ENCODE assay signal across 21 mouse cellular contexts in genomic region chr7:140907697-140908096, GRCm38 (mm10). TPM values are rescaled to one million over a fixed set of nuclear protein-coding genes. Genes with fewer than 3 reads are reported as not detected.
A peak's percentile ranks its signal among the peaks of the same experiment; 100 is the strongest.
DNase-seq lines count a peak whose midpoint lies in the region; ATAC-seq and TF ChIP-seq lines count a peak whose summit lies in the region.
"Had no signal": no experiment of that assay in that cellular context is flagged by ENCODE, and none has a peak within 500 bp of the region (broad histone marks: within the 10 kb centered on the region; RNA-seq: fewer than 3 reads in every experiment).

No protein-coding gene starts in this region.

- DNase-seq in adrenal gland, adult (ENCODE audit: inconsistent age in 2 of 2, low spot score in 1 of 2), result peak; percentile 34 to 68
- no peak for DNase-seq in adrenal gland, adult 18-20 months (ENCODE audit: low spot score in 2 of 2)
- no peak for DNase-seq in left cerebral cortex, adult 2 months (ENCODE audit: extremely low spot score in 1 of 2, low spot score in 2 of 2)
- no peak for DNase-seq in left cerebral cortex, adult 11 months (ENCODE audit: low spot score)
- no peak for DNase-seq in liver, postnatal 0 days
- no peak for DNase-seq in left cerebral cortex, adult 18-20 months (ENCODE audit: low spot score in 2 of 2)
- DNase-seq: cerebellum, postnatal 25 days; gastrocnemius, postnatal 36 days; kidney, adult 8-10 months; lung, postnatal 36 days; right cerebral cortex, postnatal 14 days had no signal

- H3K4me3 ChIP-seq in left cerebral cortex, adult 2 months, result no peak overlapping the region
- H3K4me3 ChIP-seq in bone marrow, adult 2 months (replicated peaks; ENCODE audit: control insufficient read depth, low read depth, low read length), result no peak overlapping the region
- H3K4me3 ChIP-seq in liver, postnatal 0 days (ENCODE audit: low read depth, low read length), result no peak overlapping the region
- H3K4me3 ChIP-seq: forebrain, embryonic 12.5 days; heart, embryonic 12.5 days; hindbrain, embryonic 15.5 days; midbrain, embryonic 10.5 days; neural tube, embryonic 13.5 days had no signal

- no peak for ATAC-seq in liver, postnatal 0 days
- ATAC-seq in activated CD4-positive, CD25-positive, alpha-beta regulatory T cell, adult 4 months, result no peak

- no peak overlapping the region for H3K27ac ChIP-seq in left cerebral cortex, adult 2 months
- H3K27ac ChIP-seq in bone marrow, adult 2 months (ENCODE audit: control insufficient read depth, insufficient read depth, low read depth, low read length, poor library complexity), result no peak overlapping the region
- peak overlapping the region; percentile 86 for H3K27ac ChIP-seq in liver, postnatal 0 days (ENCODE audit: low read depth)
- H3K27ac ChIP-seq: forebrain, embryonic 12.5 days; hindbrain, embryonic 15.5 days; midbrain, embryonic 10.5 days; neural tube, embryonic 13.5 days had no signal

- H3K4me2 ChIP-seq in liver, postnatal 0 days (ENCODE audit: low read depth, low read length), result peak overlapping the region; percentile 64
- H3K4me2 ChIP-seq: heart, embryonic 12.5 days; neural tube, embryonic 13.5 days had no signal

- intact Hi-C loops in left cerebral cortex, adult 2 months (cut with DNase I), result loop anchor here (1.0 to 5.0 kb wide), 3 partner anchors 50 to 270 kb away; partner anchors contain the start of genes Gm45717 and Ifitm2

- TF ChIP-seq EP300 in liver, postnatal 0 days (IDR thresholded peaks at IDR 0.05; ENCODE audit: low read depth), result no peak

- no peak overlapping the region for H3K9ac ChIP-seq in liver, postnatal 0 days (replicated peaks)
- H3K9ac ChIP-seq: forebrain, embryonic 12.5 days; heart, embryonic 12.5 days; hindbrain, embryonic 15.5 days; neural tube, embryonic 13.5 days had no signal

- no peaks in the 10 kb centered on the region for H3K36me3 ChIP-seq in liver, postnatal 0 days (replicated peaks; ENCODE audit: insufficient read depth, low read length)
- H3K36me3 ChIP-seq: forebrain, embryonic 12.5 days; heart, embryonic 12.5 days; hindbrain, embryonic 15.5 days; midbrain, embryonic 10.5 days; neural tube, embryonic 13.5 days had no signal

- H3K27me3 ChIP-seq in liver, postnatal 0 days (ENCODE audit: insufficient read depth, low read length), result no peaks in the 10 kb centered on the region
- H3K27me3 ChIP-seq: forebrain, embryonic 12.5 days; hindbrain, embryonic 15.5 days; neural tube, embryonic 13.5 days had no signal

- TF ChIP-seq CTCF in left cerebral cortex, adult 2 months (IDR thresholded peaks at IDR 0.05), result peak; percentile 19
- 0 out of 2 replicates have a peak, but pooled peaks have one; percentile 4 for TF ChIP-seq CTCF in bone marrow, adult 2 months (IDR thresholded peaks at IDR 0.05; ENCODE audit: control insufficient read depth, insufficient read depth, low read length)
- TF ChIP-seq CTCF in liver, postnatal 0 days (IDR thresholded peaks at IDR 0.05; ENCODE audit: low read depth), result peak; percentile 40

- H3K9me3 ChIP-seq in liver, postnatal 0 days (ENCODE audit: low read length), result no peaks in the 10 kb centered on the region
- H3K9me3 ChIP-seq: forebrain, embryonic 12.5 days; heart, embryonic 12.5 days; hindbrain, embryonic 15.5 days; midbrain, embryonic 10.5 days; neural tube, embryonic 13.5 days had no signal

- H3K4me1 ChIP-seq in bone marrow, adult 2 months (ENCODE audit: control insufficient read depth, insufficient read depth, low read length), result no peaks in the 10 kb centered on the region
- H3K4me1 ChIP-seq in liver, postnatal 0 days (ENCODE audit: insufficient read depth), result peaks cover 5% of the 10 kb centered on the region
- H3K4me1 ChIP-seq: heart, embryonic 12.5 days had no signal

- TF ChIP-seq POLR2A in bone marrow, adult 2 months (IDR thresholded peaks at IDR 0.05; ENCODE audit: borderline replicate concordance, control insufficient read depth, low read depth, low read length), result no peak

- WGBS in bone marrow, adult 2 months, result 85% methylated on average over 7 of the region's 7 CpGs
- 75% methylated on average over 7 of the region's 7 CpGs for WGBS in liver, postnatal 0 days (ENCODE audit: insufficient replicate concordance)

RNA-seq across cellular contexts. Expression of gene Cox8b, which starts 7.5 kb away (rescaled TPM):
- total RNA-seq in adrenal gland, adult 18-20 months (2021), result 1,000 to 10,000 TPM; 1,018 to 1,993 TPM
- total RNA-seq in left cerebral cortex, adult 2 months (2021), result 1 to 10 TPM in 1 of 2 experiments, not detected in 1; 2.0 TPM
- not detected in 2 replicates for polyA plus RNA-seq in bone marrow, adult 2 months (2011; ENCODE audit: insufficient read depth, insufficient read length, low replicate concordance, missing spikeins)
- polyA plus RNA-seq in liver, postnatal 0 days (2015; fragmentation: Nextera tagmentation; extraction: Ambion mirVana), result 1.2 and 12.7 TPM in 2 replicates
- not detected for polyA plus RNA-seq in activated CD4-positive, CD25-positive, alpha-beta regulatory T cell, adult 4 months (2017; shearing (Covaris generic))
- 1 to 10 TPM; 1.6 to 1.7 TPM for total RNA-seq in left cerebral cortex, adult 18-20 months (2021)
- total RNA-seq: CH12.LX had no signal
- polyA plus RNA-seq: forebrain, embryonic 12.5 days; hindbrain, embryonic 15.5 days; midbrain, embryonic 10.5 days; spleen, adult 2 months had no signal

RNA-seq across cellular contexts. Expression of gene Nlrp6, which starts 13.0 kb away (rescaled TPM):
- total RNA-seq in adrenal gland, adult 18-20 months (2021), result 1 to 10 TPM in 1 of 2 experiments, under 1 TPM in 1; 0.96 to 1.5 TPM
- 1 to 10 TPM in 1 of 2 experiments, under 1 TPM in 1; 0.68 to 1.2 TPM for total RNA-seq in left cerebral cortex, adult 2 months (2021)
- 1.9 and 3.1 TPM in 2 replicates for polyA plus RNA-seq in bone marrow, adult 2 months (2011; ENCODE audit: insufficient read depth, insufficient read length, low replicate concordance, missing spikeins)
- 16.7 and 18.8 TPM in 2 replicates for polyA plus RNA-seq in liver, postnatal 0 days (2015; fragmentation: Nextera tagmentation; extraction: Ambion mirVana)
- not detected for polyA plus RNA-seq in activated CD4-positive, CD25-positive, alpha-beta regulatory T cell, adult 4 months (2017; shearing (Covaris generic))
- total RNA-seq in left cerebral cortex, adult 18-20 months (2021), result under 1 TPM; 0.47 to 0.51 TPM
- total RNA-seq: gastrocnemius, postnatal 36 days; heart, postnatal 25 days had no signal

RNA-seq across cellular contexts. Expression of gene Sirt3, which starts 25.6 kb away (rescaled TPM):
- total RNA-seq in adrenal gland, adult 18-20 months (2021), result 10 to 100 TPM; 28.6 to 45.7 TPM
- 10 to 100 TPM; 72.2 to 76.5 TPM for total RNA-seq in left cerebral cortex, adult 2 months (2021)
- 13.1 and 27.0 TPM in 2 replicates for polyA plus RNA-seq in bone marrow, adult 2 months (2011; ENCODE audit: insufficient read depth, insufficient read length, low replicate concordance, missing spikeins)
- 66.2 and 66.9 TPM in 2 replicates for polyA plus RNA-seq in liver, postnatal 0 days (2015; fragmentation: Nextera tagmentation; extraction: Ambion mirVana)
- polyA plus RNA-seq in activated CD4-positive, CD25-positive, alpha-beta regulatory T cell, adult 4 months (2017; shearing (Covaris generic)), result 1 to 10 TPM; 5.9 to 8.0 TPM
- total RNA-seq in left cerebral cortex, adult 18-20 months (2021), result 10 to 100 TPM; 78.0 to 80.3 TPM

RNA-seq across cellular contexts. Expression of gene Psmd13, which starts 25.9 kb away (rescaled TPM):
- 100 to 1,000 TPM; 100 to 116 TPM for total RNA-seq in adrenal gland, adult 18-20 months (2021)
- total RNA-seq in left cerebral cortex, adult 2 months (2021), result 100 to 1,000 TPM; 101 to 107 TPM
- 239 and 252 TPM in 2 replicates for polyA plus RNA-seq in bone marrow, adult 2 months (2011; ENCODE audit: insufficient read depth, insufficient read length, low replicate concordance, missing spikeins)
- polyA plus RNA-seq in liver, postnatal 0 days (2015; fragmentation: Nextera tagmentation; extraction: Ambion mirVana), result 106 and 112 TPM in 2 replicates
- polyA plus RNA-seq in activated CD4-positive, CD25-positive, alpha-beta regulatory T cell, adult 4 months (2017; shearing (Covaris generic)), result 100 to 1,000 TPM; 110 to 160 TPM
- 100 to 1,000 TPM; 110 to 114 TPM for total RNA-seq in left cerebral cortex, adult 18-20 months (2021)

RNA-seq across cellular contexts. Expression of gene Pgghg, which starts 33.5 kb away (rescaled TPM):
- 10 to 100 TPM; 30.4 to 32.3 TPM for total RNA-seq in adrenal gland, adult 18-20 months (2021)
- 1 to 10 TPM; 4.5 to 4.7 TPM for total RNA-seq in left cerebral cortex, adult 2 months (2021)
- 6.9 and 13.3 TPM in 2 replicates for polyA plus RNA-seq in bone marrow, adult 2 months (2011; ENCODE audit: insufficient read depth, insufficient read length, low replicate concordance, missing spikeins)
- 5.5 and 6.3 TPM in 2 replicates for polyA plus RNA-seq in liver, postnatal 0 days (2015; fragmentation: Nextera tagmentation; extraction: Ambion mirVana)
- 10 to 100 TPM; 15.2 to 15.6 TPM for polyA plus RNA-seq in activated CD4-positive, CD25-positive, alpha-beta regulatory T cell, adult 4 months (2017; shearing (Covaris generic))
- total RNA-seq in left cerebral cortex, adult 18-20 months (2021), result 1 to 10 TPM; 4.4 to 6.7 TPM

Comparison
In these comparisons a context has a peak if more than half of its experiments do, and no peak if none do; other contexts are left out.
1. DNase-seq: peak in adrenal gland, adult (2 of 2); none in adrenal gland, adult 18-20 months (0 of 2), left cerebral cortex, adult 2 months (0 of 2), left cerebral cortex, adult 11 months (single experiment), liver, postnatal 0 days (single experiment) and left cerebral cortex, adult 18-20 months (0 of 2).
2. RNA of gene Cox8b, which starts 7.5 kb away (total RNA-seq): 1,018 to 1,993 TPM in adrenal gland, adult 18-20 months; 2.0 TPM in left cerebral cortex, adult 2 months and 1.6 to 1.7 TPM in left cerebral cortex, adult 18-20 months; every median in the first group is over 100 times any median in the second.
3. Peak in every context shown above with its lines, with median percentiles within 50 percentile points of each other: CTCF ChIP-seq.